Mouse (Mus musculus) ZHBTc4 (cell line): ENCODE results near the gene Olfr320.
"Not testable (repeated sequence)": the region's sequence is repeated elsewhere in the genome, so short reads cannot be mapped to it uniquely, and the experiment has no call there.

Experiments used
- DNase-seq: peaks from one replicate; pipeline ENCODE4 v3.0.0-alpha.2; 2011; ENCODE audit warnings: low read depth, low spot score

Olfr320 gene

GRCm38 (mm10) chr11:58680799-58681198, at the start of gene Olfr320:
Gene Olfr320 (plus strand): TSS chr11:58681099.
- no peak for DNase-seq

- DNase-seq, result no peak
Measured at GRCm38 (mm10) chr11:58634878-58635277, 46.0 kb upstream of the Olfr320 start.

- peak; percentile 69 for DNase-seq
Measured at GRCm38 (mm10) chr11:58636376-58636977, 44.4 kb upstream of the Olfr320 start.

GRCm38 (mm10) chr11:58638176-58638701, 42.7 kb upstream of the Olfr320 start:
- no peak for DNase-seq

GRCm38 (mm10) chr11:58640272-58640867, 40.5 kb upstream of the Olfr320 start, which contains the start of gene Trim58:
Gene Trim58 (plus strand): TSS chr11:58640465.
- DNase-seq, result peak; percentile 46

GRCm38 (mm10) chr11:58641057-58641456, 39.8 kb upstream of the Olfr320 start:
- no peak for DNase-seq

- no peak for DNase-seq
Measured at GRCm38 (mm10) chr11:58641638-58642358, 39.1 kb upstream of the Olfr320 start.

GRCm38 (mm10) chr11:58643350-58643749, 37.5 kb upstream of the Olfr320 start:
- DNase-seq, result peak; percentile 90

GRCm38 (mm10) chr11:58655151-58655550, 25.7 kb upstream of the Olfr320 start:
- DNase-seq, result no peak

GRCm38 (mm10) chr11:58658596-58658995, 22.3 kb upstream of the Olfr320 start, which contains the start of gene Olfr322:
Gene Olfr322 (plus strand): TSS chr11:58658782.
- DNase-seq, result no peak

GRCm38 (mm10) chr11:58669252-58669651, 11.6 kb upstream of the Olfr320 start:
- DNase-seq, result peak; percentile 42

- DNase-seq, result peak; percentile 13
Measured at GRCm38 (mm10) chr11:58671825-58672224, 9.1 kb upstream of the Olfr320 start.

- no peak for DNase-seq
Measured at GRCm38 (mm10) chr11:58698862-58699261, 18.0 kb downstream of the Olfr320 start, which contains the start of gene Olfr319. Gene Olfr319 (plus strand): TSS chr11:58699162.

- no peak for DNase-seq
Measured at GRCm38 (mm10) chr11:58709086-58709485, 28.2 kb downstream of the Olfr320 start.

GRCm38 (mm10) chr11:58717723-58718122, 36.8 kb downstream of the Olfr320 start:
- not testable (repeated sequence) for DNase-seq

GRCm38 (mm10) chr11:58719701-58720100, 38.8 kb downstream of the Olfr320 start:
- DNase-seq, result no peak

- no peak for DNase-seq
Measured at GRCm38 (mm10) chr11:58723914-58724313, 43.0 kb downstream of the Olfr320 start, which contains the start of gene Olfr318. Gene Olfr318 (minus strand): TSS chr11:58724014.

GRCm38 (mm10) chr11:58727896-58728650, 47.2 kb downstream of the Olfr320 start:
- DNase-seq, result peak; percentile 28

- no peak for DNase-seq
Measured at GRCm38 (mm10) chr11:58733372-58733771, 52.5 kb downstream of the Olfr320 start.
